Mouse (Mus musculus): Measurements from ENCODE around the gene Cfdp1. TPM values are rescaled to one million over a fixed set of nuclear protein-coding genes. Genes with fewer than 3 reads are reported as not detected.

Cfdp1 gene
- polyA plus RNA-seq, 1 experiment from 2014 or later: 193 TPM

- Histone ChIP-seq H3K9me3 (no peaks in the 10 kb centered on the region), H3K4me1 (replicated peaks) (peaks cover 45% of the 10 kb centered on the region), H3K4me2 (replicated peaks) (no peak overlapping the region), H3K36me3 (no peaks in the 10 kb centered on the region), H3K9ac (replicated peaks) (no peak overlapping the region), H3K27ac (peak overlapping the region; percentile 80; the same call in 1 of the 2 replicates), H3K4me3 (replicated peaks) (no peak overlapping the region), H3K27me3 (no peaks in the 10 kb centered on the region)
- no peak for ATAC-seq
- 45% methylated on average over 3 of the region's 3 CpGs for WGBS
These were observed 65.6 kb downstream of the Cfdp1 start for GRCm38 (mm10) chr8:111788497-111788896.

GRCm38 (mm10) chr8:111788085-111788484 is 66.0 kb downstream of the Cfdp1 start:
- Histone ChIP-seq H3K9ac (replicated peaks) (no peak overlapping the region), H3K9me3 (no peaks in the 10 kb centered on the region), H3K4me2 (replicated peaks) (peak overlapping the region; percentile 38; the same call in 1 of the 2 replicates), H3K4me3 (replicated peaks) (no peak overlapping the region), H3K27me3 (no peaks in the 10 kb centered on the region), H3K4me1 (replicated peaks) (peaks cover 49% of the 10 kb centered on the region), H3K36me3 (no peaks in the 10 kb centered on the region), H3K27ac (peak overlapping the region; percentile 80)
- ATAC-seq: no peak
- 44% methylated on average over 5 of the region's 5 CpGs for WGBS

GRCm38 (mm10) chr8:111787683-111788082 is 66.4 kb downstream of the Cfdp1 start:
- Histone ChIP-seq H3K9me3 (no peaks in the 10 kb centered on the region), H3K4me3 (replicated peaks) (no peak overlapping the region; the same call in 1 of the 2 replicates), H3K36me3 (no peaks in the 10 kb centered on the region), H3K4me1 (replicated peaks) (peaks cover 53% of the 10 kb centered on the region), H3K4me2 (replicated peaks) (peak overlapping the region; percentile 38), H3K27me3 (no peaks in the 10 kb centered on the region), H3K9ac (replicated peaks) (0 out of 2 replicates have a peak overlapping the region, but pooled peaks have one; percentile 44), H3K27ac (peak overlapping the region; percentile 80)
- 9% methylated on average over 4 of the region's 4 CpGs for WGBS
- ATAC-seq: peak; percentile 74

- Histone ChIP-seq H3K9me3 (no peaks in the 10 kb centered on the region), H3K27ac (peak overlapping the region; percentile 80), H3K4me3 (replicated peaks) (no peak overlapping the region; the same call in 1 of the 2 replicates), H3K4me2 (replicated peaks) (peak overlapping the region; percentile 38), H3K9ac (replicated peaks) (0 out of 2 replicates have a peak overlapping the region, but pooled peaks have one; percentile 44), H3K27me3 (no peaks in the 10 kb centered on the region), H3K4me1 (replicated peaks) (peaks cover 56% of the 10 kb centered on the region), H3K36me3 (no peaks in the 10 kb centered on the region)
- peak; percentile 84 for ATAC-seq
- WGBS: 19% methylated on average over 13 of the region's 13 CpGs
These were observed 67.1 kb downstream of the Cfdp1 start for GRCm38 (mm10) chr8:111786701-111787588.

- H3K27ac ChIP-seq: no peak overlapping the region
- H3K9me3 ChIP-seq: no peaks in the 10 kb centered on the region
- no peak overlapping the region for H3K4me2 ChIP-seq (replicated peaks)
- no peaks in the 10 kb centered on the region for H3K36me3 ChIP-seq
- WGBS: 87% methylated on average over 2 of the region's 2 CpGs
- no peaks in the 10 kb centered on the region for H3K27me3 ChIP-seq
- peaks cover 56% of the 10 kb centered on the region for H3K4me1 ChIP-seq (replicated peaks)
- no peak overlapping the region for H3K4me3 ChIP-seq (replicated peaks)
- H3K9ac ChIP-seq (replicated peaks): no peak overlapping the region
- ATAC-seq: no peak
These were observed 68.0 kb downstream of the Cfdp1 start for GRCm38 (mm10) chr8:111786116-111786515.

GRCm38 (mm10) chr8:111782671-111783394 is 71.3 kb downstream of the Cfdp1 start:
- WGBS: 56% methylated on average over 9 of the region's 9 CpGs
- Histone ChIP-seq H3K27ac (peak overlapping the region; percentile 44), H3K27me3 (no peaks in the 10 kb centered on the region), H3K9ac (replicated peaks) (no peak overlapping the region), H3K9me3 (no peaks in the 10 kb centered on the region), H3K36me3 (no peaks in the 10 kb centered on the region), H3K4me3 (replicated peaks) (no peak overlapping the region), H3K4me2 (replicated peaks) (no peak overlapping the region), H3K4me1 (replicated peaks) (peaks cover 48% of the 10 kb centered on the region)
- ATAC-seq: no peak

GRCm38 (mm10) chr8:111782161-111782560 is 71.9 kb downstream of the Cfdp1 start:
- 90% methylated on average over 2 of the region's 2 CpGs for WGBS
- no peak for ATAC-seq
- no peak overlapping the region for H3K27ac ChIP-seq
- no peaks in the 10 kb centered on the region for H3K36me3 ChIP-seq
- no peak overlapping the region for H3K4me3 ChIP-seq (replicated peaks)
- no peak overlapping the region for H3K4me2 ChIP-seq (replicated peaks)
- peaks cover 42% of the 10 kb centered on the region for H3K4me1 ChIP-seq (replicated peaks)
- no peaks in the 10 kb centered on the region for H3K9me3 ChIP-seq
- H3K27me3 ChIP-seq: no peaks in the 10 kb centered on the region
- H3K9ac ChIP-seq (replicated peaks): no peak overlapping the region

- 84% methylated on average over 10 of the region's 10 CpGs for WGBS
These were observed 73.2 kb downstream of the Cfdp1 start for GRCm38 (mm10) chr8:111780697-111781424.

GRCm38 (mm10) chr8:111779690-111780089 is 74.4 kb downstream of the Cfdp1 start:
- 84% methylated on average over 7 of the region's 7 CpGs for WGBS
- H3K27ac ChIP-seq: no peak overlapping the region
- ATAC-seq: no peak
- no peak overlapping the region for H3K4me3 ChIP-seq (replicated peaks)
- H3K4me1 ChIP-seq (replicated peaks): peaks cover 32% of the 10 kb centered on the region
- no peaks in the 10 kb centered on the region for H3K9me3 ChIP-seq
- peaks cover 1% of the 10 kb centered on the region; the same call in 1 of the 2 replicates for H3K36me3 ChIP-seq
- H3K27me3 ChIP-seq: no peaks in the 10 kb centered on the region
- no peak overlapping the region for H3K4me2 ChIP-seq (replicated peaks)
- no peak overlapping the region for H3K9ac ChIP-seq (replicated peaks)

More at GRCm38 (mm10) chr8:111780697-111781424, 73.2 kb downstream of the Cfdp1 start:
- Histone ChIP-seq H3K36me3 (no peaks in the 10 kb centered on the region), H3K9me3 (no peaks in the 10 kb centered on the region), H3K4me1 (replicated peaks) (peaks cover 32% of the 10 kb centered on the region), H3K27me3 (no peaks in the 10 kb centered on the region), H3K4me3 (replicated peaks) (no peak overlapping the region), H3K4me2 (replicated peaks) (no peak overlapping the region), H3K27ac (no peak overlapping the region), H3K9ac (replicated peaks) (no peak overlapping the region)
- ATAC-seq: no peak

GRCm38 (mm10) chr8:111778801-111779200 is 75.3 kb downstream of the Cfdp1 start:
- Histone ChIP-seq H3K4me3 (replicated peaks) (no peak overlapping the region), H3K36me3 (peaks cover 6% of the 10 kb centered on the region), H3K27me3 (no peaks in the 10 kb centered on the region), H3K9ac (replicated peaks) (0 out of 2 replicates have a peak overlapping the region, but pooled peaks have one; percentile 10), H3K4me2 (replicated peaks) (no peak overlapping the region), H3K27ac (no peak overlapping the region; the same call in 1 of the 2 replicates), H3K9me3 (no peaks in the 10 kb centered on the region), H3K4me1 (replicated peaks) (peaks cover 36% of the 10 kb centered on the region)
- 60% methylated on average over 7 of the region's 7 CpGs for WGBS
- ATAC-seq: no peak

GRCm38 (mm10) chr8:111776492-111776891 is 77.6 kb downstream of the Cfdp1 start:
- peaks cover 23% of the 10 kb centered on the region for H3K4me1 ChIP-seq (replicated peaks)
- peaks cover 6% of the 10 kb centered on the region for H3K36me3 ChIP-seq
- no peak overlapping the region for H3K4me2 ChIP-seq (replicated peaks)
- 96% methylated on average over 4 of the region's 4 CpGs for WGBS
- H3K27ac ChIP-seq: no peak overlapping the region
- no peak overlapping the region for H3K9ac ChIP-seq (replicated peaks)
- no peaks in the 10 kb centered on the region for H3K27me3 ChIP-seq
- H3K9me3 ChIP-seq: no peaks in the 10 kb centered on the region
- H3K4me3 ChIP-seq (replicated peaks): no peak overlapping the region
- no peak for ATAC-seq

All from midbrain, embryonic 13.5 days (tissue).